Mouse (Mus musculus) G1E-ER4 (cell line): Measurements from ENCODE around the gene Atg2a. TPM values are rescaled to one million over a fixed set of nuclear protein-coding genes. Genes with fewer than 3 reads are reported as not detected.

Source experiments
- GATA1 ChIP-seq: IDR thresholded peaks from one replicate; pipeline ENCODE4 v1.8.0; 2012; ENCODE audit warnings: low read length, inconsistent platforms
- polyA plus RNA-seq: library from polyadenylated mRNA; stranded (reverse); fragments of >175 nt; gene quantifications from 2 replicates; pipeline ENCODE4 v1.2.3, GENCODE M21; 2012

Gene Atg2a
- polyA plus RNA-seq, 1 experiment, result 49.6 TPM

DNA sequence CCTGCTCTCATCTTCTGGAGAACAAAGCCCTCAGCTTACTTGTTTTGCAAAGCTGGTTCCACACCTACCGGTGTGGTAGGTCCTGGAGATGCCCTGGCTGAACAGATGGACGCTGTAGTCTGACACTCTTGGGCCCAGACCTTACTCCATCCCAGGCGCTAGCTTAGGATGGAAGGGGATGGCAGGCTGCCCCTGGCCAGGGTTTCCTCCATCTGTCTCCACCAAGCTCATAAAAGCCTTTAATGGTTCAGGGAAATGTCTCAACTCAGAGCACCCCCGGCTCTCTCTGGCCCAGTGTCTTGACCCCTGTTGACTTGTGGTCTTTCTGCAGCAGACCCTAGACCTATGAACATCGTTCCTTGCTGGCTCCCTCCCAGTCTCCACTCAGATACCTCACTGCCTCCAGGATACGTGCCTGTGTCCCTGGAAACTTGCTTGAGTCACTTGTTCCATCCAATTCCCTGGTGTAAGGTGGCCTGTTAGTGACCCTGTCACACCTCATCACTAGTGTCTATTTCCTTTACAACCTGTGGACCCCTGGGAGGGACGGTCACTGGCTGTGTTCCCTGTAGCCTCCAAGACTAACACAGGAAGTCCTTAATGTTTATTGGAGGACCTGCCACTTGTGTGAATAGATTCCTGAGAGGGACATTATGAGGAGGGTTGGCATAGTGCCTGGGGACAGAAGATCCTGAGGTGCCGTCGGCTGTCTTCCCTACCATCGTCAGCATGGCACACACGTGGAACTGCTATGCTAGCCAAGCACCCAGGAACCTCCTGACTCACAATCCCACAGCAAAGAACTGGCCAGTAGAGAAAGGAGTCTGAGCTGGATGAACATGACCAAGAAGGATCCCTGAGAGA lies 26.1 kb downstream of the Atg2a start:
- no peak for TF ChIP-seq GATA1

DNA sequence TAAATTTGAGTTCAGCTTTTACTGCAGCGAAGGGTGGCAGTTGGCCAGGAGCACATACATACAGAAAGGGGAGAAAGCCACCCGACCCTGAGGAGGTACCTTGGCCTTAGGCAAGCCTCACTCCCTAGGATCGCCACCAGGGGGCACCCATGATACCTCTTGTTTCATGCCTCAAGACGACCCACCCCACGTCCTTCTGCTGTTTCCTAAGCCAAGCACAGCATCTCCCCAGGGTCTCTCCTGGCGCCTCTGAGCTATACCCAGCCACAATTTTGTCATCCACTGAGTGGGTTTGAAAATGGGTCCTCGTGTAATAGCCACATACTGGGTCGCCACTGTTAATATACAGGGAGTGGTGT lies 26.7 kb downstream of the Atg2a start:
- no peak for TF ChIP-seq GATA1

DNA sequence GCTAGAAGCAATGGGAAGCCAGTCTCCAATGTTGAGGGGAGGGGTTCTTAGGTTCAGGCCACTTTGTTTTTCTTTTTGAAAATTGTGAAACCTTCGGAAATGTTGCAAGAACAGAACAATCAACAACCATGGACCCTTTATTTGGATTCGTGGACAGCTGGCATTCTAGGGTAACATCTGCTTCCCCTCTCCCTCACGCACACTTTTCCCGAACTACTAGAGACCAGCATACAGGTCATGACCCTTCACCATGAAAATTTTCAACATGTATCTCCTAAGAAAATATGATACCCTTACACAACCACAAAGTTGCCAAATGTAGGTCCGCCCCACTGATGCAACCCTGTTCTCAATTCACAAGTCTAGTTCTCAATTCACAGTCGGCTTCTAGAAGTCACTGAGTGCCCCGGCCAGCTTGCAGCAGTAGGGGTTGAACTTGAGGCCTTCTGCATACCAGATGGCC lies 27.2 kb downstream of the Atg2a start:
- no peak for TF ChIP-seq GATA1

DNA sequence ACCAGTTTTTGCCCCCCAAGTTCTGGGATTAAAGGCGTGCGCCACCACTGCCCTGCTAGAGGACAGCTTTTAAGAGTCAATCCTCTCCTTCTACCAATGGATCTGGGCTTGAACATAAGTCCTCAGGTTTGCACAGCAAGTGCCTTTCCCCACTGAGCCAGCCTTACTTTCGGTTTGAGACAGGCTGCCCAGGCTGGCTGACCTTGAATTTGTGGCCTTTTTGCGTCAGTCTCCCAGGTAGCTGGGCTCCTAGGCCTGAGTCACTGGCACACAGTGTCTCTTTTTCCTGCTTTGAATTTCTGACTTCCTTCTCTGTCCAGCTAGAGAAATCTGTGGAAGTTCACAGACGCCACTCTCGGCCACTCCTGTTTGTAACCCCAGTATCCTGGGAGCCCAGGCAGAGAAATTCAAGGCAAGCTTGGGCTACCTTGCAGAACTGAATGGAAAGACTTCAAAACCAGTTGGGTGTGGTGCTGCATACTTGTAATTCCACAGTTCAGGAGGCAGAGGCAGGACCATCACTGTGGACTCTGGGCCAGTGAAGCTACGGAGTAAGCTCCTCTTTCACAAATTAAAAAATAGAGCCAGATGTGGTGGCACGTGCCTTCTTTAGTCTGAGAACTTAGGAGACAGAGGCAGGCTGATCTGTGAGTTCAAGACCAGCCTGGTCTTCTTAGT lies 28.5 kb downstream of the Atg2a start:
- TF ChIP-seq GATA1, result no peak

DNA sequence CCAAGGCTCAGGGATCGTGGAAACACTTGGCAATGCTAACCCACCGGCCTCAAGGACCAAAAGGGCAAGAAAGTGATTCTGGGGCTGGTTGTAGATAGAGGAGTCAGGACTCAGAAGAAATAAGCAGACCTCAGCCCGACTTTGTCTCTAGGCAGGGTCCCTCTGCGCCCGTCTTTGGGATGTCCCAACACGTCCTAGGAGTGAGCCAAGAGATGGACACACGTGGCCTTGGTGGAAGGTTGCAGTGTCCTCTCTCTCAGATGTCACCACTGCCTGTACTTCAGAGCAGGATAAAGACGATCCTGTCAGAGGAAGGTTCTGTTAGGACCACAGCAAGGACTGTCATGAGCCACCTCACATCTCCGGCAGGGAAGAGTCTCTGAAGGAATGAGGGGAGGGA lies 29.2 kb downstream of the Atg2a start:
- TF ChIP-seq GATA1, result no peak

DNA sequence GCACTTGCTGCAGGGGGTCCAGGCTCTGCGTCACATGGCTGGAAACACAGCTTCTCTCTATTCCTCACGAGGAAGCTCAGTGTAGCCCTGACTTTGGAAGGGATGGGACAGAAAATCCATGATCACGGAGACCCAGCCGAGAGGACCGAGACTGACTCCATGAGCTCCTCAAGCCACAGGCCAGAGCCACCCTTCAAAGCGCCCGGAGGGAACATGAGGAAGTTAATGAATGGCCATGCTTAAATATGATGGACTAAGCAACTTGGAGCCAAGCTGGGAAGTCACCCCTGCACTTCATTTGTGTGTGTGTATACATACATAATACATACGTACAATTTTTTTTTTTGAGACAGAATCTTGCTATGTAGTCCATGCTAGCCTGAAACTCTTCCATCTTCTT lies 29.7 kb downstream of the Atg2a start:
- no peak for TF ChIP-seq GATA1

DNA sequence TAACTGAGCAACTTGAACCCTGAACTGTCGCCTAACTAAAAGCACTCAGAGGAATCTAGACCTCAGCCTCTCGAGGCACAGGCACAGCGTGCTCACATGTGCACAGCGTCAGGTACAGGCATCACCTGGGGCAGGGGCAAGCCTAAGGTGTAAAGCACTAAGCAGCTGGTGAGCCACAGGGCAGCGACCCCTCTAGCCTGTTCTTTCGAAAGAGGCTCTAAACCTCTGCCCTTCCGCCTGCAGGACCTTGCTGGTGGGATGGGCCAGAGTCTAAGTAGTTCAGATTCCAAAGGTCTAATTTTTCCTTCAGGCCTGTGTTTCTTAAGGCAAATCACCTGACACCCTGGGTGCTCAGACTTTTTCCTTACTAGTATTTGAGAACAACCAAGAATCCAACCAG lies 30.6 kb downstream of the Atg2a start:
- TF ChIP-seq GATA1, result no peak

DNA sequence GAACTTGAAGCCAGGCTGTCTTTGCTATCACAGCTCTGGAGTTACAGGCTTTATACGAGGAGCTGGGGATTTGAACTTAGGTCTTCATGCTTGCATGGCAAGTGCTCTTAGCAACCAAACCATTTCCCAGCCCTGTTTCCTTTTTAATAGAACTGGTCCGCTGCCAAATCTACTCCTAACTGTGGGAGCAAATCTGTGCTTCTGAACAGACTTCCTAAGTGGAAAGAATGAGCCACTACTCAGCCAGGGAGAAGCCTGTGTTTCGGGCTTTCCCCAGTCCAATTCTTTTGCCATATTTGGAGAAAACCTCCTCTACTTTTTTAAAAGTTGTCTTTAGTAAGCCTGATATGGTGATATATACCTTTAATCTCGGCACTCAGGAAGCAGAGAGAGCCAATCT lies 31.3 kb downstream of the Atg2a start:
- no peak for TF ChIP-seq GATA1

DNA sequence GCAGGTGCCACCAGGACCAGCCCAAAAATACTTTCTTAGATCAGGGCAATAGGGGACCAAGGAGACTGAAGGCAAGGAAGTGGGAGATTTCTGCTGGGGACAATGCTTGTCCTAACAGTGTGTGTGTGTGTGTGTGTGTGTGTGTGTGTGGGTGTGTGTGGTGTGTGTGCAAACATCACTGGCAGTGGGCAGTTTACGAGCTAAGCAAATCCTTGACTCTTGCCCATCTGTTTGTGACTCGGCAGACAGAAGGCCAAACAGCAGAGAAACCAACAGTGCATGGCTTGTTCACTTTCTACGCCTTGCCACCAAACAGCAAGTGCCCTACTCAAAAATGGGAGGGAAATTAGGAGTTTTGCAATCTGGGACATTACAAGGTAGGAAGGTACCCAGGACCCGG lies 32.1 kb downstream of the Atg2a start:
- no peak for TF ChIP-seq GATA1

DNA sequence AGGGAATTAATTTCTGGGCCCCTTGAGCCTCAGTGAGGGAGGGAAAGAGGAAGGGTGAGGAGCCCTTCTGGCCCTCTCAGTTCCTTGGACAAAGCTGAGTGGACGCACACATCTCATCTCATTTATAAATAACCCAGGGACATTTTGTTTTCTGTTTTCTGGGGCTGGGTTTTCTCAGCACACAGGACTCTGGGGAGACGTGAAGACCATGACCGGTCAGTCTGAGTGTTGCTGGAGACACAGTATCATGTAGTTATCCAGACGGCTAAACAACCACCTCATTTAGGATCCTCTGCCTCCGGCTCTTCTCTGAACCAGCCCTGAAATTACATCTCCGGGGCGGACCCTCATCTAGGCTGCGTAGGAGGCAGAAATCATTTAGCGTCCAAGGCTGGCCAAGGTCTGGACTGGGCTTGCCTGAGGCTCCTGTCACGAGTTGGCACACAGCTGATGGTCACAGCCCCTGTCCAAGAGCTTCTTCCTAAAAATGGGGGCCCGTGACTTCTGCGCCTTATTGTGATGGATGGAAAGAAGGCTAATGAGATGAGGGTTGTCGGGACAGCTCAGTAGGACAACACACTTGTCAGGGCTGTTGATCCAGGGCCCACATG lies 32.6 kb downstream of the Atg2a start:
- no peak for TF ChIP-seq GATA1

DNA sequence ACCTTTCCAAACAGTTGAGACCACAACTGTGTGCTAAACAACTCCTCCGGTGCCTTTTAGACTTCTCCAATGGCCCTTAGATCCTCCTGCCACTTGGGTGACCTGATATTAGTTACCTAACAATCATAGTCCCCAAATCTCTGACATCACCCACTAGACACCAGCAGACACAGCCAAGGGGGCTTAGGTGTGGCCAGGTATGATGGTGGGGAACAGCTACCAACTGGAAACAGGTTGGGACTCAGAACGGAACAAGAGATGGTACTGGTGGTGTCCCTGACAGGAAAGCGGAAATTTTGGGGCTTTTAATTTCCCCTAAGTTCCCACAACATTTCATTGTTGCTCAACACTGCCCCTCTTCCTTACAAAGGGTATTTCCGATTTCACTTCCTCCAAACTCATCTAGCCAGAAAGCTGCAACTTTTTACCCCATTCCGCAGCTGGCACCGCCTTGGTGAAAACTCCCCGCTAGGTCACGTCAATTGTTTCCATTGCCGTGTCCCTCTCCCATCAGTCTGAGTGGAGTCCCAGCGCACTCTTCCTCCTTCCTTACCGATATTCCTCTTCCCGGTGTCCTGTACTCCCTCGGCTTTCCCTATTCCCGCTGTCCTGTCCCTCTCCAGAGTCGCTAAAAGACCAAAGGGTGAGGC lies 34.4 kb downstream of the Atg2a start:
- no peak for TF ChIP-seq GATA1

DNA sequence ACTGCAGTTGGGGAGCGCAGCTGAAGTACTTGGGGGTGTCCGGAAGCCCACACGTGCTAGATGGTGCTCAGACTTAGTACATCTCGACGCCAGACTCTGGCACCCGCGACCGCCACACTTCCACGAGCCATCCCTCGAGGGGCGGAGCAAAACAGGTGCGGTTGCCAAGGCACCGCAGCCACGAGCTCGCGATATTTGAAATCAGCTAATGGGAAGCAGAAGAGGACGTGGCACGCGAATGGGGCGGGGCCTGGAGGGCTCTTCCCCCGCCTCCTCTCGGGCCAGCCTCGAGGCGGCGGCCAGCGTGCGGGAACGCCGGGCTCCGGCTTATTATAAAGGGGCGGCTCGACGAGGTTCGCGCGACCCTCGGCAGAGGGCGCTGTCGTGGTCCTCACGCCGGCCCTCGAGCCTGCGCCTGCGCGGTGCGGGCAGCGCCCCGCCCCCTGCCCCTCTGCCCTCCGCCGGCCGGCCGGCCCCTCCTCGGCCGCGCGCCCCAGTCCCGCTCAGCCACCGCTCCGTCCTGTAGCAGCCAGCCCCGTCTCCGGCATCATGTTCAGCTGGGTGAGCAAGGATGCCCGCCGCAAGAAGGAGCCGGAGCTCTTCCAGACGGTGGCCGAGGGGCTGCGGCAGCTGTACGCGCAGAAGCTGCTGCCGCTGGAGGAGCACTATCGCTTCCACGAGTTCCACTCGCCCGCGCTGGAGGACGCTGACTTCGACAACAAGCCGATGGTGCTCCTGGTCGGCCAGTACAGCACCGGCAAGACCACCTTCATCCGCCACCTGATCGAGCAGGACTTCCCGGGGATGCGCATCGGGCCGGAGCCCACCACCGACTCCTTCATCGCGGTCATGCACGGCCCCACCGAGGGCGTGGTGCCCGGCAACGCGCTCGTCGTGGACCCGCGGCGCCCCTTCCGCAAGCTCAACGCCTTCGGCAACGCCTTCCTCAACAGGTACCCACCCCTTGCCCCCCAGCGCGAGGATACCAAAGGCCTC lies 35.3 kb downstream of the Atg2a start, which contains the start of gene Ehd1:
Gene Ehd1 (plus strand): TSS at position 300 of the 996 bp plus-strand sequence.
- TF ChIP-seq GATA1, result no peak

DNA sequence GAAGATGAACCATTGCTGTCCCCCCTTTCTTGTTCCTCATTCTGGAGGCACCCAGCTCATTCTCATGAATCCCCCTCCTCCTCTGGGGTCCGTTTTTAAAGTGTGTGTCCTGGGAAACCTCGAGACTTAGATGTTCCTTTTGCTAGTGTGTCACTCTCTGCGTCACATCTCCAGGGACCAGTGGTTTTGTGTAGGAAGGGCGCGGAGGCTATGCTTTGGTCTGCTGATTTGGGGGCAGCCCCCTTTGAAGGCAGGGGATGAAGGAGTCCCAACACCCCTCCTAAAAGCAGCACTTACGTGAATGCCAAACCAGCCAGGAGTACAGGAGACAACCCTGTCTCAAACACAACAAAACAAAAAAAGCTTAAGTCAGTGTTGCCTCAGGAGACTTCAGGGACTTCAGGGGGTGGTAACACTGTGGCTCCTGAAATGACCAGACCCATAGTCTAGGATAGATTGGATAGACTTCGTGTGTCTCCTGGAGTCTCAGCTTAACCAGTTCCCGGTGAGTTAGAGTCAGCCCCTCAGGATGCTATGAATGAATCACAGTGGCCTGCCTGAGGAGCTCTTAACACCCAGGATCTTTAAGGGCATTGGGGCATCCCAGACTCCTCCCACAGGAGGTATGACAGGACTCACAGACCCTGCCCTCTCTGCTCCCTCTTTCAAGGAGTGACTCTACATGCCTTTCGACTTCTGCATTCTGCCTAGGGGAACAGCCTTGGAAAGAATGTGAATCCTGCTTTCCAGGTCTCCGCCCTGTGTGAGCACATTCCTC lies 36.4 kb downstream of the Atg2a start:
- no peak for TF ChIP-seq GATA1
